Mouse (Mus musculus): ENCODE results near the gene Gabrg3. TPM values are rescaled to one million over a fixed set of nuclear protein-coding genes. Genes with fewer than 3 reads are reported as not detected.

Gabrg3 gene
- polyA plus RNA-seq, 1 experiment from 2014 or later: 0.45 TPM

DNA sequence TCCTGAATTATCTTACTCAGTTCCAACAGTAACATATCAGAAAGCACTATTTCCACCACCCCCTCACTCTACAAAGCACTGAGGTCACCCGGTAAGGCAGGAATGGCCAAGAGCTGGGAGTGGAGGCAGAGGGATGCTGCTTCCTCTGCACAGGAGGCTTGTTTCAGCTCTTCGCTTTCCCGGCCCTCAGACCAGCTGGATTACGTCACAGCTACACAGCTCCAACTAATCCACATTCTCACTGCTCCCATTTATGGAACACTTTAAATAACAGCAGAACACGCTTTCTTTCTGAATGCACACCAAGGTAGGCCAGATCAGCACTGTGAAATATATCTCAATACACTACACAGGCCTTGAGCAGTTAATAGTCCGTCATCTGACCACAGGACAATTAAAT is 23.2 kb downstream of the Gabrg3 start:
- no peak overlapping the region for H3K4me3 ChIP-seq
- no peak overlapping the region for H3K9ac ChIP-seq
- WGBS: 90% methylated on average over 6 of the region's 6 CpGs
- H3K9me3 ChIP-seq (replicated peaks): no peaks in the 10 kb centered on the region
- H3K36me3 ChIP-seq: no peaks in the 10 kb centered on the region
- H3K27ac ChIP-seq: no peak overlapping the region
- no peaks in the 10 kb centered on the region for H3K27me3 ChIP-seq
- H3K4me1 ChIP-seq: no peaks in the 10 kb centered on the region
- no peak overlapping the region for H3K4me2 ChIP-seq (replicated peaks)
- ATAC-seq (ENCODE audit: low FRiP score): no peak

DNA sequence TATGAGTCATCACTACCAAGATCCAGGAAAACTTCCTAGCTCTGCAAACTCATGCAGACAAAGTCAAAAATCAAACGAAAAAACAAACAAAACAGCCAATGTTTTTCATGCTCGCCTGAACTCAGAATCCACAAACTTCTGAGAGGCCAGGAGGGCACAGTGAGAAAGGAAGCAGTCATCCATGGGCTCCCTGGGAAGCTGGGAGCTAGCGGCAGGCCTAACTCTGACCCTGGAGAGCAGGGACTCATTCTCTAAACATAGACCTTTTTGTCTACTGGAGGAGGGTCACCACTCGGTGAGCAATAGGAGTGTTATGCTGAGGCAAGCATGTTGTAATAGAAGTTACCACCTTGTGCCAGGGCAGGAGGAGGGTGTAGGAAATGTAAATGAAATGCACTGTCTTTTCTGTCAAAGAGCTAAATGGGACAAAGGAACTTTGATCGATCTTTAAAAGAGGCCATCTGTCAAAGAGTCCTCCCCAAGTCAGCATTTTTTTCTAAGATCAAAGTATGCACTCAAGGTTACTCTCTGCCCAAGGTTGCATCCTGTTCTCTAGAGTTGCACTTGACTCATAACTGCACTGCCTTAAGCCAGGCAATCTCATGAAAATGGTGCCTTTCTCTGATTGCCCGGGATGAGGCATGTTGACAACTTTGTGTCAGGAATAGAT is 29.0 kb downstream of the Gabrg3 start:
- H3K4me3 ChIP-seq: no peak overlapping the region
- ATAC-seq (ENCODE audit: low FRiP score): no peak
- 31% methylated on average over 6 of the region's 6 CpGs for WGBS

DNA sequence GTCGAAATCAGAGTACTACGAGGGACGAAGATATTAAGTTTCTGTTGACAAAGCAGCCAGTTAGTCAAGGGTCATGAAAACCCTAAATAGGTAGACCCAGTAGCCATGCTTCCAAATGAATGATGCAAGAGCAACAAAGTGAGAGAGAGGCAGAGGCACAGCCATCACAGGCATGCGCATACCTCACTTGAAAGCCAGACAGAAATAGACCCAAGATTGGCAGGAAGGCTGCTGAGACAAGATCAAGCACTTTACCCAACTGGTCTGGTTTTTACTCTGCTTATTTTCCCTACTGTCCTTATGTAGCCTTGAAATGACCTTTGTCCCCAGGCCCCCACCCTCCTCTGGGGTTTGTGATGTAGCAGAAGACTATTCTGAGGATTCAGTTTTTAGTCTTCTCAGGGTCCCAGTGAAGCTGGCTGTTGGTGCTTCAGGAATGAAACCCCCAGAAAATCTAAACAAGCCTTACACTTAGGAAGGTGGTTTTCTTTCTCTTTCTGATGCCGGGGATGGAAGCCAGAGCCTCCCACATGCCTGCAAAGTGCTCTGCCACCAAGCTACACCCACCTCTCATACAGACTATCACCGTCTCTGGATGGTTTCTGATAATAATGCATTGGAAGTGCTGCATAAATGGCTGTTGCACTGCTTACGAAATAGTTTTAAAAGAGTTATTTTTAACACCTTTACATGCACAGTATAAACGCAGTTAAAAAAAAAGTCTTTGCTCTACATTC is 30.3 kb downstream of the Gabrg3 start:
- 0 out of 2 replicates have a peak, but pooled peaks cover 2% of the 10 kb centered on the region for H3K4me1 ChIP-seq
- no peaks in the 10 kb centered on the region for H3K36me3 ChIP-seq
- 89% methylated on average over 8 of the region's 8 CpGs for WGBS
- H3K27me3 ChIP-seq: no peaks in the 10 kb centered on the region
- H3K9ac ChIP-seq: no peak overlapping the region
- no peak overlapping the region for H3K4me3 ChIP-seq
- no peaks in the 10 kb centered on the region for H3K9me3 ChIP-seq (replicated peaks)
- H3K27ac ChIP-seq: no peak overlapping the region
- H3K4me2 ChIP-seq (replicated peaks): no peak overlapping the region
- no peak for ATAC-seq (ENCODE audit: low FRiP score)

More for the DNA sequence above, 29.0 kb downstream of the Gabrg3 start:
- Histone ChIP-seq H3K4me1 (0 out of 2 replicates have a peak, but pooled peaks cover 2% of the 10 kb centered on the region), H3K9me3 (replicated peaks) (no peaks in the 10 kb centered on the region), H3K27me3 (no peaks in the 10 kb centered on the region), H3K36me3 (no peaks in the 10 kb centered on the region), H3K27ac (no peak overlapping the region), H3K4me2 (replicated peaks) (no peak overlapping the region), H3K9ac (no peak overlapping the region)

DNA sequence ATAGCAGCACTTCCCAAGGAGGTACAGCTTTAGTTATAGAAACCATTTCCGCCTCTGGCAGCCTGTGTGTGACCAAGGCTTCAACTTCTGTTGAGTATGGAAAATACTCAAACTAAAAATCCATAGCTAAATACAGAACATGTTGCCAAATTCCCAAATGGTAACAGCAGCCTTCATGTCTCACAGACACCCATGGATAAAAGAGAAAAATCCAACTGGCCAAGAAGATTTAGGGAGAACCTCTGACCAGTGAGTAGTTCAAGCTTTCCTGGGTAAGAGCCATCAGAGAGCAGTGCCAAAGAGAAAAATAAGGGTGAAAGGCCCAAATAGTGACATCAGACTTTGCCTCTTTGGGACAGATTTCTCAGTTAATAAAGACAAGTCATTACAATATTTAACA is 38.2 kb downstream of the Gabrg3 start:
- 92% methylated on average over 1 of the region's 1 CpGs for WGBS
- ATAC-seq (ENCODE audit: low FRiP score): no peak
- Histone ChIP-seq H3K4me1 (no peaks in the 10 kb centered on the region), H3K27ac (no peak overlapping the region), H3K36me3 (no peaks in the 10 kb centered on the region), H3K27me3 (no peaks in the 10 kb centered on the region), H3K9me3 (replicated peaks) (no peaks in the 10 kb centered on the region), H3K9ac (no peak overlapping the region), H3K4me3 (no peak overlapping the region), H3K4me2 (replicated peaks) (no peak overlapping the region)

DNA sequence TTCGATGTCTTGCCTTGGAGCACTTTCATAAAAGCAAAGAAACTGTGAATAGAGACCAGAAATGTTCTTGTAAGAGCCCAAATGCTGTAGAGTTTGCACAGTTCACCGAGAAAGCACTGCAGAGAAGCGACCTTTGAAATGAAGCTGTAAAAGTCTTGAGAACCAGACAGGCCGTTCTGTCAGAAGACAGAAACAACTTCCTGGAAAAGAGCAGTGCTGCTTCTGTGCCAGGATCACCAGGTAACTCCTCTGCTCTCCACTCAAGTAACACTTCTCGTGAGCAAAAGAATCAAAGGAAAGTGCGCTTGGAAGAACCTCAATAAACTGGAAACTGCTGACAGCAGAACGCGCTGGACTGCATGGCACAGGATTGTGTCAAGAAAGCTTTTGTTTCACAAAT is 45.1 kb downstream of the Gabrg3 start:
- H3K4me3 ChIP-seq: no peak overlapping the region
- H3K4me1 ChIP-seq: no peaks in the 10 kb centered on the region
- H3K9me3 ChIP-seq (replicated peaks): no peaks in the 10 kb centered on the region
- ATAC-seq (ENCODE audit: low FRiP score): no peak
- H3K36me3 ChIP-seq: no peaks in the 10 kb centered on the region
- WGBS: 77% methylated on average over 8 of the region's 8 CpGs
- H3K27ac ChIP-seq: no peak overlapping the region
- H3K27me3 ChIP-seq: no peaks in the 10 kb centered on the region
- H3K9ac ChIP-seq: no peak overlapping the region
- H3K4me2 ChIP-seq (replicated peaks): no peak overlapping the region

DNA sequence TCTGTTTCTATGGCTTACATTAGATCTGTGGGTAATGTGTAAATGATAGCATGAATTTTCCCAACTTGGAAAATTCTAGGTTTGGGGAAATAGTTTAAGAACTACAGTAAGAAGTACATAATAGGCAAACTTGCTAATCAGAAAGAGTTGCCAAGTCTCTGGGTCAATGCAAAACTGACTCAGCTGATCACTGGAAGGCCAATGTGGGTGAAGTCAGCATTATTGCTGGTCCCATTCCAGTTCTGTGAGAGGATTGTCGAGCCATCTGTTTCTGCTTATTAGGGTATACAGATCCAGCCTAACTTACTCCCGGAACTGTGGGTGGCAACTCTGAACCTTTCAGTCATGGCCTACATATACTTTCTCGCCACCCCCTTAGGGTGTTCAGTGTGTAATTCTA is 55.8 kb downstream of the Gabrg3 start:
- no peak overlapping the region for H3K27ac ChIP-seq
- H3K9ac ChIP-seq: no peak overlapping the region
- no peak overlapping the region for H3K4me2 ChIP-seq (replicated peaks)
- ATAC-seq (ENCODE audit: low FRiP score): no peak
- H3K36me3 ChIP-seq: no peaks in the 10 kb centered on the region
- no peaks in the 10 kb centered on the region for H3K27me3 ChIP-seq
- no peaks in the 10 kb centered on the region for H3K9me3 ChIP-seq (replicated peaks)
- H3K4me3 ChIP-seq: no peak overlapping the region
- no peaks in the 10 kb centered on the region for H3K4me1 ChIP-seq
- WGBS: 85% methylated on average over 3 of the region's 3 CpGs

DNA sequence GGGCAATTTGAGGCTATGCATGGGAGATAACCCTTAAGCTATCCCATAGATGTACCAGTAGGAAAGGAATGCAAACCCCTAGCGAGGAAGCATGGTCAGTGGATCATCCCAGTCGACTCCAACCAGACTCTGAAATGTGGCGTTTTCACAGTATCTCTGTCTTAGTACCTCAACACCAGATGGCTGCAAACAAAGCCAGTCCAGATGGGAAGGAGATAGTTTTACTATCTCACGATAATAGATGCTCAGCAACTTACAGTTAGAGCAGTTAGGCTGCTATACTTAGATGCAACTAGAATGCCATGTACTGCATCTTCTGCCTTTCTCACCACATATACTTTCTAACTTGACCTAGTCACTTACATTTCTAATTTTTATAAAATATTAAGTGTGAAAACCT is 56.7 kb downstream of the Gabrg3 start:
- ATAC-seq (ENCODE audit: low FRiP score): no peak
- Histone ChIP-seq H3K4me1 (no peaks in the 10 kb centered on the region), H3K9ac (no peak overlapping the region), H3K27ac (no peak overlapping the region), H3K9me3 (replicated peaks) (no peaks in the 10 kb centered on the region), H3K4me2 (replicated peaks) (no peak overlapping the region), H3K27me3 (no peaks in the 10 kb centered on the region), H3K4me3 (no peak overlapping the region), H3K36me3 (no peaks in the 10 kb centered on the region)
- 91% methylated on average over 4 of the region's 4 CpGs for WGBS

DNA sequence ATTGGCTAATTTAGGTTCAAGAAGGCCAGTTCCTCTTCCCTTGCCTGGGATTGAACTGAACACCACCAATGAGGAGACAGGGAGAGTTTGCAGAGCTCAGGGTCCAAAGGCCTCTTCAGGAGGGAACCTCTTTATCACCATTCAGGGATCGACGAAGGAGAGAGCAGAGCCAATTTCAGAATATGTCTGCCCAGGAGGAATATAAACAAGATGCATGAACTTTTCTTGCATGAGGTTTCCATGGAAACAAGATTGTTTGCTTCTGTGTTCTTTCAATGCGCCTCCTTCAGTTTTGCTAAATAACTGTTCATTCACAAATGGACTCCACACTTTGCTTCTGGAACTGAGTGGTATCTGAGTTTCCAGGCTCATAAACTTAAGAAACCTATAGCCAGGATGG is 62.5 kb downstream of the Gabrg3 start:
- H3K4me1 ChIP-seq: no peaks in the 10 kb centered on the region
- H3K4me3 ChIP-seq: no peak overlapping the region
- no peaks in the 10 kb centered on the region for H3K36me3 ChIP-seq
- WGBS: 76% methylated on average over 3 of the region's 3 CpGs
- no peak overlapping the region for H3K9ac ChIP-seq
- H3K27ac ChIP-seq: no peak overlapping the region
- no peaks in the 10 kb centered on the region for H3K9me3 ChIP-seq (replicated peaks)
- no peaks in the 10 kb centered on the region for H3K27me3 ChIP-seq
- ATAC-seq (ENCODE audit: low FRiP score): no peak
- no peak overlapping the region for H3K4me2 ChIP-seq (replicated peaks)

DNA sequence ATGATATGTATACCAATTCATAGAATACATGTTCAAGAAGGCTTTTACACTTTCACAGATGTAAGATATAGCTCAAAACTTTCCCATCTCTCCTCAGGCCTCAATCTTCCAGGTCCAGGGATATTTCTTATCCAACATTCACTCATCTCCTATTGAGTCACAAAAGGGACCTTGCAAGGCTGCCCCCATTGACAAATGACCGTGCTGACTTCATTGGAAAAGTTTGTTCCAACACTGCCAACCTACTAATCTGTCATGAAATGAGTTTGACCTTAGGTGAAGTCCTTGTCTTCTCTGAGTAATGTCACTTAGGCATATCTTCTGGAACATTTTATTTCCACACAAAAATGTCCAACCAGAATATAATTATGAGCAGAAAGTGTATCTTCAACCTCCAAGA is 64.9 kb downstream of the Gabrg3 start:
- Histone ChIP-seq H3K4me3 (no peak overlapping the region), H3K36me3 (no peaks in the 10 kb centered on the region), H3K27ac (no peak overlapping the region), H3K9me3 (replicated peaks) (no peaks in the 10 kb centered on the region), H3K9ac (no peak overlapping the region), H3K4me1 (no peaks in the 10 kb centered on the region), H3K27me3 (no peaks in the 10 kb centered on the region), H3K4me2 (replicated peaks) (no peak overlapping the region)
- 75% methylated on average over 1 of the region's 1 CpGs for WGBS
- ATAC-seq (ENCODE audit: low FRiP score): no peak

DNA sequence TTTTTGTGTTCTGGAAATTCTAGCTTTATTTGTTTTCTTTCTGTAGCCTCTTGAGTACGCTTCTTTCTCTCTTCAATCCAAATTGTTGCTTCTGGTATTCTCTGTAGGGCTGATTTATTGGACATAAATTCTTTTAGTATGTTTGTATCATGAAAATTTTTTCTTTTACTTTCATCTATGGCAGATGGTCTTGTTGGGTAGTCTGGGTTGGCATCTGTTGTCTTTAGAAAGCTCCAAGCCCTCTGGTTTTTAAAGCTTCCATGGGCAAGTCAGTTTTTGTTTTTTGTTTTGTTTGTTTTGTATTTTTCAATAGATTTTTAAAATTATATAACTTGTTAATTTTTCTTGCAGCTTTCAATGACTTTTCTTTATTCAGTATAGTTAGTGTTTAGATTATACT is 72.0 kb downstream of the Gabrg3 start:
- H3K27me3 ChIP-seq: no peaks in the 10 kb centered on the region

DNA sequence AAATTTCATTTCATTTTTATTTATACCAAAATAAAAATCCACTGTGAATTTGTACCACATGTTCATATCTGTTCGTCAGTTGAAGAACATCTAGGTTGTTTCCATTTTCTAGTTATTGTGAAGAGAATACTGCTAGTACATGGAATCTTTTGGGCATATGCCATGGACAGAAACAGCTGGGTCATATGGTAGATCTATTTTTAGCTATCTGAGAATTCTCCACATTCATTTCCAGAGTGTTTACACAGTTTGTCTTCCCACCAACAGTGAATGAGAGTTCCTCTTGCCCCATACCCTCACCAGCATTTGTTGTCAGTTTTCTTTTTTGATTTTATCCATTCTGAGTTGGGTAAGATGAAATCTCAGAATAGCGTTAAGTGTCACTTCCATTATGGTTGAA is 75.0 kb downstream of the Gabrg3 start:
- no peak for ATAC-seq (ENCODE audit: low FRiP score)
- Histone ChIP-seq H3K4me1 (no peaks in the 10 kb centered on the region), H3K4me3 (no peak overlapping the region), H3K9ac (no peak overlapping the region), H3K4me2 (replicated peaks) (no peak overlapping the region), H3K36me3 (no peaks in the 10 kb centered on the region), H3K27ac (no peak overlapping the region), H3K27me3 (no peaks in the 10 kb centered on the region), H3K9me3 (replicated peaks) (no peaks in the 10 kb centered on the region)
- 91% methylated on average over 2 of the region's 2 CpGs for WGBS

More for the DNA sequence above, 72.0 kb downstream of the Gabrg3 start:
- Histone ChIP-seq H3K4me2 (replicated peaks) (no peak overlapping the region), H3K9ac (no peak overlapping the region), H3K9me3 (replicated peaks) (no peaks in the 10 kb centered on the region), H3K36me3 (no peaks in the 10 kb centered on the region), H3K4me3 (no peak overlapping the region), H3K4me1 (no peaks in the 10 kb centered on the region), H3K27ac (no peak overlapping the region)
- 77% methylated on average over 1 of the region's 1 CpGs for WGBS
- ATAC-seq (ENCODE audit: low FRiP score): no peak

DNA sequence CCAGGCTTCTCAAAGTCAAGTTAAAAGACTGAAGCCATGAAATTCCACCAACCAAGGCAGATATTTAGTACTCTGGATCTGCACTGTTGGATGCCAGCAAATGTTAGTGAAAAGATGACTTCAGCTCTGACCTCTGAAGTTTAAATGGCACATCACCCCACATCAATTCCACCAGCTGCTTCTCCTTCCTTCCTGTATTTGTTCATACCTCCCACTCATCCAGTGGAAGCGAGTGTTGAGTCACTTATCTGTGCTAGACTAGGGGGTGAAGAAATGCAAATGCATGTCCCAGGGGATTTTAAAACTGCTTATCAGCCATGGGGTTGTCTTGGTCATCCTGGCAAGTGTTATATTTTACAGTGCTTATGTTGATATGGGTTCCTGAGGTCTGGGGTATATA is 79.7 kb downstream of the Gabrg3 start:
- H3K9ac ChIP-seq: no peak overlapping the region
- ATAC-seq (ENCODE audit: low FRiP score): no peak
- WGBS: 59% methylated on average over 1 of the region's 1 CpGs
- H3K4me1 ChIP-seq: no peaks in the 10 kb centered on the region
- no peak overlapping the region for H3K4me3 ChIP-seq
- H3K4me2 ChIP-seq (replicated peaks): no peak overlapping the region
- H3K9me3 ChIP-seq (replicated peaks): no peaks in the 10 kb centered on the region
- H3K27ac ChIP-seq: no peak overlapping the region
- no peaks in the 10 kb centered on the region for H3K27me3 ChIP-seq
- no peaks in the 10 kb centered on the region for H3K36me3 ChIP-seq

DNA sequence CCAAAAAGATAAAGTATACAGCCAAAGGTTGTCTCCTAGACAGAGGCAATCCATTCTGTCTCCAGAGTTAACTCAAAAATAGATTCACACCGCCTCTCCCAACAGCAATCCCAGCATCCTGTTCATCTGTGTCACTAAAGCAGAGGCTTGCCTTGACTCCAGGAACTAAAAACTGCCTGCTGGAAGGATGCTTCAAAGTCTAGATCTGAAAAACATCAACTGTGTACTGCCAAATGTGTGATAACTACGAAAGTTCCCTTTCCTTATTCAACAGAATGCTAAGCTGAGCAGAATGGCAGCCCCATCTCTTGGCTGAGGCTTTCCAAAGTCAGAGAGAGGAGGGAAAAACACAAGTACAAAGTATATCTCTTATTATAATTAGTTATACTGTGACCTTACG is 90.3 kb downstream of the Gabrg3 start:
- WGBS: 93% methylated on average over 3 of the region's 3 CpGs
- no peaks in the 10 kb centered on the region for H3K4me1 ChIP-seq
- H3K9me3 ChIP-seq (replicated peaks): no peaks in the 10 kb centered on the region
- no peak for ATAC-seq (ENCODE audit: low FRiP score)
- H3K27me3 ChIP-seq: no peaks in the 10 kb centered on the region
- H3K27ac ChIP-seq: no peak overlapping the region
- H3K4me3 ChIP-seq: no peak overlapping the region
- H3K36me3 ChIP-seq: no peaks in the 10 kb centered on the region
- no peak overlapping the region for H3K9ac ChIP-seq
- no peak overlapping the region for H3K4me2 ChIP-seq (replicated peaks)

All from hindbrain, embryonic 12.5 days (tissue).